Mouse (Mus musculus): Measurements from ENCODE around the gene Galntl5.
"Not testable (repeated sequence)": the region's sequence is repeated elsewhere in the genome, so short reads cannot be mapped to it uniquely, and the experiment has no call there.

DNA sequence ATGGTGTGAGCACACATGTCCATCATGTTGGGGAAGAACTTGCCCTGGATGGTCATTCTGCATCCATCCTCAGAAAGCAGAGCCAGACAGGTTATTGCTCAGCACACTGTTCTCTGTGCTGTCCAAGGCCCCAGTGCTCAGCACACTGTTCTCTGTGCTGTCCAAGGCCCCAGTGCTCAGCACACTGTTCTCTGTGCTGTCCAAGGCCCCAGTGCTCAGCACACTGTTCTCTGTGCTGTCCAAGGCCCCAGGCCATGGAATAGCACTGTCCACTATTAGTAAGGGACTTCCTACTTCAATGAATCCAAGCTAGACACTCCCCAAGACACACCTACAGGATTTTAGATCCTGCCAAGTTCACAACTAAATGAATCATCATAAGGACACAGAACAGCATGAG, 32.0 kb downstream of the Galntl5 start:
- not testable (repeated sequence) for TF ChIP-seq CTCF (IDR thresholded peaks at IDR 0.05; ENCODE audit: borderline replicate concordance, insufficient read depth, low read depth, low read length); POLR2A (IDR thresholded peaks at IDR 0.05; ENCODE audit: borderline replicate concordance, insufficient read depth, low read length)

Measured in cerebellum, adult 2 months (tissue).